Mouse (Mus musculus): ENCODE results near the gene Strap. TPM values are rescaled to one million over a fixed set of nuclear protein-coding genes. Genes with fewer than 3 reads are reported as not detected.

Gene Strap
- polyA plus RNA-seq (2015; fragmentation: Nextera tagmentation; extraction: Ambion mirVana) = 138 and 151 TPM in 2 replicates

DNA sequence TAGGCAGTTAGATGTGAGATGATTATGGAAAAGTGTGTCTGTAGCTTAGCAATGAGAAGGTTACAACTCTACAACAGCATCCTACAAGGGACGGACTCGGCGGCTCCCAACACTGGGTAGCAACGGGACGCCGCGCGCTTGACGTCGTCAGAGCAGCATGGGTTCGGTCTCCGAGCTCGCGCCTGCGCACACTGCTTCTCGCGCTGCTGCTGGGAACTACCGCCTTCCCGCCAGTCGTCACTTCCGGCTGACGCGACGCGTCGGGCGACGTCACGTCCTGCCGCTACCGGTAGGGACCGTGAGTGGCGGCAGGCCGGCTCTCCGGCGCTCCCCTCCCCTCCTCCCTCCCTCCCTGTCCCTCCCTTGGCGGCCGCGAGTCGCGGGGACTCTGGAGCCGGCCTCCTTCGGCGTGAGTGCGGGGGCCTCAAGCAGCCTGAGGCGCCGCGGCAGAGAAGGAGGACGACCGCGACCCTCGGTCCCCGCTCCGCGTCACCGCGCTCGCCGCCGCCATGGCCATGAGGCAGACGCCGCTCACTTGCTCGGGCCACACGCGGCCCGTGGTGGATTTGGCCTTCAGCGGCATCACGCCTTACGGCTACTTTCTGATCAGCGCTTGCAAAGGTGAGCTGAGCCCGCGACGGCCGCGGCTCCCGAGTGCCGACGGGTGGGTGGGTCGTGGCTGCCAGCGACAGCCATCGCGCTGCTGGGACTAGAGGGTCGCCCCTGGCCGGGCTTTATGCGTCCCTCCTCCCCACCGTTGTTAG, at the start of gene Strap:
Gene Strap (plus strand): TSS at position 233 of the 764 bp plus-strand sequence.
- WGBS = under 1% methylated on average over 72 of the region's 86 CpGs
- Histone ChIP-seq H3K27ac (peak within 1 kb of the TSS; percentile 88), H3K9me3 (replicated peaks; ENCODE audit: low read length) (no peaks in the 10 kb centered on the region), H3K27me3 (ENCODE audit: insufficient read depth, low read length) (no peaks in the 10 kb centered on the region), H3K36me3 (ENCODE audit: insufficient read depth, low read length) (peaks cover 6% of the 10 kb centered on the region), H3K4me2 (ENCODE audit: low read length) (peak within 1 kb of the TSS; percentile 80), H3K9ac (ENCODE audit: low read depth, low read length) (peak within 1 kb of the TSS; percentile 89), H3K4me1 (replicated peaks; ENCODE audit: insufficient read depth, low read length) (peaks cover 7% of the 10 kb centered on the region), H3K4me3 (replicated peaks; ENCODE audit: low read depth, low read length) (peak within 1 kb of the TSS; percentile 94)
- TF ChIP-seq CTCF (IDR thresholded peaks at IDR 0.05; ENCODE audit: low read depth) = no peak
- ATAC-seq (replicated peaks; ENCODE audit: low FRiP score, low read depth) (peak; percentile 99), DNase-seq (ENCODE audit: low spot score) (peak; percentile 98)

DNA sequence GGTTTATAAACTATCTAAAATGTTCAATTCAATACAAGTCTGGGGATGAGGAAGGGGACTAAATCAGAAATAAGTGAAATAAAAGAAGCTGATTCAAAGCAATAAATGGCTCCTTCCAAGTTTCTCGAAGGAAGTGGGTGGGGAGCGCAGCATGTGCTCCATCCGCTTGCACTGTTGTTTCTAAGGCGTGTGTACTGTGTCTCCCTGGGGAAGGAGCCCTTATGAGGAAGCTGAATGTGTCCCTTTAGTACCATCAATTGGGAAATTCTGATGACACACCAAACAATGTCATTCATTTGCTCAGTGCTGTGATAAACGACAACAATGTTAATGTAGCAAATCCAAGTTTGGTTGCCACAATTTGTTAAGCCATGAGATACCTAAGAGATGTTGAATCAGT, 47.2 kb upstream of the Strap start:
- Histone ChIP-seq H3K4me2 (ENCODE audit: low read length) (no peak overlapping the region), H3K4me1 (replicated peaks; ENCODE audit: insufficient read depth, low read length) (no peaks in the 10 kb centered on the region), H3K9me3 (replicated peaks; ENCODE audit: low read length) (no peaks in the 10 kb centered on the region), H3K36me3 (ENCODE audit: insufficient read depth, low read length) (no peaks in the 10 kb centered on the region), H3K27me3 (ENCODE audit: insufficient read depth, low read length) (no peaks in the 10 kb centered on the region), H3K4me3 (replicated peaks; ENCODE audit: low read depth, low read length) (no peak overlapping the region), H3K27ac (no peak overlapping the region), H3K9ac (ENCODE audit: low read depth, low read length) (no peak overlapping the region)
- DNase-seq (ENCODE audit: low spot score) (no peak), ATAC-seq (replicated peaks; ENCODE audit: low FRiP score, low read depth) (no peak)
- 95% methylated on average over 5 of the region's 5 CpGs for WGBS
- TF ChIP-seq CTCF (IDR thresholded peaks at IDR 0.05; ENCODE audit: low read depth) = no peak

GRCm38 (mm10) chr6:137688079-137688478, 46.8 kb upstream of the Strap start:
- no peak overlapping the region for H3K4me2 ChIP-seq (ENCODE audit: low read length)
- H3K27ac ChIP-seq = no peak overlapping the region
- H3K4me3 ChIP-seq (replicated peaks; ENCODE audit: low read depth, low read length) = no peak overlapping the region
- H3K9me3 ChIP-seq (replicated peaks; ENCODE audit: low read length) = no peaks in the 10 kb centered on the region
- no peaks in the 10 kb centered on the region for H3K27me3 ChIP-seq (ENCODE audit: insufficient read depth, low read length)
- no peaks in the 10 kb centered on the region for H3K36me3 ChIP-seq (ENCODE audit: insufficient read depth, low read length)
- WGBS = 81% methylated on average over 3 of the region's 3 CpGs
- TF ChIP-seq CTCF (IDR thresholded peaks at IDR 0.05; ENCODE audit: low read depth) = no peak
- H3K4me1 ChIP-seq (replicated peaks; ENCODE audit: insufficient read depth, low read length) = no peaks in the 10 kb centered on the region
- ATAC-seq (replicated peaks; ENCODE audit: low FRiP score, low read depth) (no peak), DNase-seq (ENCODE audit: low spot score) (no peak)
- no peak overlapping the region for H3K9ac ChIP-seq (ENCODE audit: low read depth, low read length)

- DNase-seq (ENCODE audit: low spot score) = no peak
Measured at GRCm38 (mm10) chr6:137688506-137689105, 46.3 kb upstream of the Strap start.

DNA sequence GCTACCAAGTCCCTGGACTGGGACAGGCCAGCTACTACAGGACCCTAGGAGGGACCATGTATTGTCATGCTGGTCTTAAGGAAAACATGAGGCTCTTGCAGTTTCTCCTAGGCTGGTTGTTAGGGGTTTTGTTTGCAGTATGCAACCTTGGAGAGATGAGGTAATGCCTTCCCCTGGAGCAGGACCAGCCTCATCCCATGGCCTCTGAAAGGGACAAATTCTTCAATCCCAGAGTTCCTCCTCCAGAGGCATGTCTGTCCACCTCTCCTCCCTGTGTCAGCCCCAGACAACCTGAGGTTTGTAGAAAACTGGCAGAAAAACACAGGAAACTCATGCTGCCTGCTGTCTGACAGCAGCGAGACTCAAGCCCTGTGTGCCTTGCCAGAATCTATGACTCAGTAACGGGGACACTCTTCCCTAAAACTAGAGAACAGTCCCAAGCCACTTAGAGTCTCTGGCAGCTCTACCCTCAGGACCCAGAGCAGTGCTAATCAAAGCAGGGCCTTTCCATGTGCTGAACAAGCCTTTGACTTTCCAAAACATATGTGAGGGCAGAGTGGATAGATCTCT, 44.2 kb upstream of the Strap start:
- DNase-seq (ENCODE audit: low spot score) = no peak
- H3K27me3 ChIP-seq (ENCODE audit: insufficient read depth, low read length) = no peaks in the 10 kb centered on the region
- TF ChIP-seq CTCF (IDR thresholded peaks at IDR 0.05; ENCODE audit: low read depth) = no peak
- no peak overlapping the region for H3K4me3 ChIP-seq (replicated peaks; ENCODE audit: low read depth, low read length)
- H3K9me3 ChIP-seq (replicated peaks; ENCODE audit: low read length) = no peaks in the 10 kb centered on the region
- no peaks in the 10 kb centered on the region for H3K4me1 ChIP-seq (replicated peaks; ENCODE audit: insufficient read depth, low read length)
- H3K36me3 ChIP-seq (ENCODE audit: insufficient read depth, low read length) = no peaks in the 10 kb centered on the region
- ATAC-seq (replicated peaks; ENCODE audit: low FRiP score, low read depth) = no peak
- H3K9ac ChIP-seq (ENCODE audit: low read depth, low read length) = no peak overlapping the region
- 37% methylated on average over 2 of the region's 2 CpGs for WGBS
- no peak overlapping the region for H3K4me2 ChIP-seq (ENCODE audit: low read length)
- H3K27ac ChIP-seq = no peak overlapping the region

More at GRCm38 (mm10) chr6:137688506-137689105, 46.3 kb upstream of the Strap start:
- Histone ChIP-seq H3K4me3 (replicated peaks; ENCODE audit: low read depth, low read length) (no peak overlapping the region), H3K9me3 (replicated peaks; ENCODE audit: low read length) (no peaks in the 10 kb centered on the region), H3K27ac (no peak overlapping the region), H3K4me1 (replicated peaks; ENCODE audit: insufficient read depth, low read length) (no peaks in the 10 kb centered on the region), H3K36me3 (ENCODE audit: insufficient read depth, low read length) (no peaks in the 10 kb centered on the region), H3K27me3 (ENCODE audit: insufficient read depth, low read length) (no peaks in the 10 kb centered on the region), H3K9ac (ENCODE audit: low read depth, low read length) (no peak overlapping the region), H3K4me2 (ENCODE audit: low read length) (no peak overlapping the region)
- ATAC-seq (replicated peaks; ENCODE audit: low FRiP score, low read depth) = no peak
- 62% methylated on average over 11 of the region's 11 CpGs for WGBS
- no peak for TF ChIP-seq CTCF (IDR thresholded peaks at IDR 0.05; ENCODE audit: low read depth)

DNA sequence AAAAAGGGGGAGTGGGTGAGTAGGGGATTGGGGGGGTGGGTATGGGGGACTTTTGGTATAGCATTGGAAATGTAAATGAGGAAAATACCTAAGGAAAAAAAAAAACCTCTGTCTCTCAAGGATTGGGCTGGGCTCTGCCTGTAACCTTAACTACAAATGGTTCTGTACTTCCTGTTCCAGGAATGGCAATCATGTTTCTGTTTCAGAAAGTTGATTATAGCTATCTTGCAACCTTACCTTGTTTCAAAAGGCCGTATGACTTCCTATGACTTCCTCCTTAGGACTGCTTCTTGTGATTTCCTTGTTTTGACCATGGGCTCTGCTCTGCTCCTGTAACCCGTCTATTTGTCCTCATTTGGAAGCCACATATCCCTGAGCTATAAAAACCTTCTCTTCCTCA, 40.6 kb upstream of the Strap start:
- Histone ChIP-seq H3K27ac (no peak overlapping the region), H3K36me3 (ENCODE audit: insufficient read depth, low read length) (no peaks in the 10 kb centered on the region), H3K27me3 (ENCODE audit: insufficient read depth, low read length) (no peaks in the 10 kb centered on the region), H3K9ac (ENCODE audit: low read depth, low read length) (no peak overlapping the region), H3K4me1 (replicated peaks; ENCODE audit: insufficient read depth, low read length) (no peaks in the 10 kb centered on the region), H3K4me2 (ENCODE audit: low read length) (no peak overlapping the region), H3K4me3 (replicated peaks; ENCODE audit: low read depth, low read length) (no peak overlapping the region), H3K9me3 (replicated peaks; ENCODE audit: low read length) (no peaks in the 10 kb centered on the region)
- ATAC-seq (replicated peaks; ENCODE audit: low FRiP score, low read depth) (no peak), DNase-seq (ENCODE audit: low spot score) (no peak)
- WGBS = 77% methylated on average over 2 of the region's 2 CpGs
- no peak for TF ChIP-seq CTCF (IDR thresholded peaks at IDR 0.05; ENCODE audit: low read depth)
